Mouse (Mus musculus): ENCODE results near the gene Ubac2.

The Ubac2 gene

DNA sequence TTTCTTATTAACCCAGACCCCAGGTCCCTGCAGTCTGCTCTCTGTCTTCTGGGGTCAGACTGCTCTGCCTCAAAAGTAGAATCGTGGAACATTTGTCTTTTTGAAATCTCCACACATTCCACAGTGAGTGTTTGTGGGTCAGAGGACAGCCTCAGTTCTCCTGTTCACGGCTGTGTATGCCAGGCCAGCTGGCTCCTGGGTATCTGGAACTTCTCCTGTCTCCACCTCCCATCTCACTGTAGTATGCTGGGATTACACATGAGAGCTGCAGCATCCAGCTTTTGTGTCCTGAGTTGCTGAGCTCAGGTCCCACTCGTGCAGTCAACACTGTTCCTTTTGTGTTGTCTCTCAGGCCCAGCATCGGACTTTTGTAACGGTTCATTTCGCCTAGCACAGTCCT, 46.5 kb downstream of the Ubac2 start:
- DNase-seq (ENCODE audit: low spot score in 2 of 2): peak in 1 of 2 experiments; percentile 7

DNA sequence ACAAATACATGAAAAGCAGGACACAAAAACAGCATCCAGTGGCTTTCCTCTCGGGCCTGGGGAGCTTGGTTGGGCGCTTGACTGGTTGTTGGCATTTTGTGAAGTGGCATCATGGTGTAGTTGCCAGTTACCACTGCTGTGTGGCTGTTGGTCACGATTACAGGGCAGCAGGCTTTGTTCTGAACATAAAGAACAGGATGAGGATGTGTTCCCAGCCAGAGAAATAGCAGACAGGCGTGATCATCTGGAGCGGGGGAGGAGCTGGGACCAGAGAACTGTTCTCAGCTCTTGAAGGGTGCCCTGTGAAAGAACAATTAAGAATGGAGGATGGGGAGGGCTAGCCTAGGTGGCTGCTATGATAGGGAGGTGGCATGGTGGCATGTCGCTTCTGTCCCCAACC, 48.5 kb downstream of the Ubac2 start:
- DNase-seq (ENCODE audit: low spot score in 2 of 2): peak in 1 of 2 experiments; percentile 8

DNA sequence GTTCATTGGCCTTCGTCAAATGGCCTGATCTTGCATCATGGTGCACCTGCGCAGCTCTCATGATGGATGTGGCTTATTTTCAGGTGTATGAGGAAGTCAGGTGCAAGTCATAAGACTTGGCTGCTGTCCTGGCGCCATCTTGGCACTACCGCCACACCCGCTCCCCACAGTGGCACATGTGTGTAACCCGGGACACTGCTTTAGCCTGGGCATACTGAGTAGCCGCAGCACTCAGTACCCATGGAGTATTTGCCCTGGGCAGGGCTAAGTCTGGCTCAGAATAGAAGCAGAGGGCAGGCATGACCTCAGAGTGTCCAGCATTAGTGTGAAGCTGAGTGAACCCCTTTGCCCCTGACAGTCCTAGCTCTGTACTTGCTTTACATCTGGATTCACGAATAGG, 49.0 kb downstream of the Ubac2 start:
- peak in 1 of 2 experiments; percentile 9 for DNase-seq (ENCODE audit: low spot score in 2 of 2)

DNA sequence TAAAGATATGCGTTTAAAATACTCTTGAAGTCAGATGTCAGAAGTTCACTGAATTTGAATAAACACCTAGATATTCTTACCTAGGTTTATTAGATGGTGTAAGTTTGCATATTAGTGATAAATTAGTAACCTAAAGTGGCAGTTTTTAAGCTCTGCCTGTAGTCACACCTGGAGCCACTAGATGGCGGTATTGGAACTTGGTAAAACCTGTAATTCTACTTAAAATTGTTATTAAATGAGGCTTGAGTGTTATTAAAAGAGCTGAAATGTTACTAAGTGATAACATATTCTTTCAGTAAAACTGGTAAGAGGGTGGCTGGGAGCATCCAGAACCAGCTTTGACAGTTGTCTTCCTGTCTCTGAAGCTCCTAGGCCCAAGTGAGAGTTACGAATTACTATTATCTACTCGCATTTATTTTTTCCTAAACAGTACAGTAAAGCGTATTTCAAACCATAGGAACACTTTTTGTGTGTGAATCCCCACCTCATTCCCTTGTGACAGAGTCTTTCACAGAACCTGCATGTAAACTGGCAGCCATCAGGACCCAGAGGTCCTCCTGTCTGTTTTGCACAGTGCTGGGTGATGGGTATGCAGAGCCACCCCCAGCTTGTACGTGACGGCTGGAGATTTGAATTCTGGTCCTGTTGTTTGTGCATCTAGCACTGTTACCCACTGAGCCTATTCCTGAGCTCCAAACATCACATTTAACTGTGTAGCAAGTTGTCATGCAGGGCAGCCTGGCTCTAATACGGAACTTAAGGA, 50.1 kb downstream of the Ubac2 start:
- peak; percentile 54 to 82 for DNase-seq (ENCODE audit: low spot score in 2 of 2)

DNA sequence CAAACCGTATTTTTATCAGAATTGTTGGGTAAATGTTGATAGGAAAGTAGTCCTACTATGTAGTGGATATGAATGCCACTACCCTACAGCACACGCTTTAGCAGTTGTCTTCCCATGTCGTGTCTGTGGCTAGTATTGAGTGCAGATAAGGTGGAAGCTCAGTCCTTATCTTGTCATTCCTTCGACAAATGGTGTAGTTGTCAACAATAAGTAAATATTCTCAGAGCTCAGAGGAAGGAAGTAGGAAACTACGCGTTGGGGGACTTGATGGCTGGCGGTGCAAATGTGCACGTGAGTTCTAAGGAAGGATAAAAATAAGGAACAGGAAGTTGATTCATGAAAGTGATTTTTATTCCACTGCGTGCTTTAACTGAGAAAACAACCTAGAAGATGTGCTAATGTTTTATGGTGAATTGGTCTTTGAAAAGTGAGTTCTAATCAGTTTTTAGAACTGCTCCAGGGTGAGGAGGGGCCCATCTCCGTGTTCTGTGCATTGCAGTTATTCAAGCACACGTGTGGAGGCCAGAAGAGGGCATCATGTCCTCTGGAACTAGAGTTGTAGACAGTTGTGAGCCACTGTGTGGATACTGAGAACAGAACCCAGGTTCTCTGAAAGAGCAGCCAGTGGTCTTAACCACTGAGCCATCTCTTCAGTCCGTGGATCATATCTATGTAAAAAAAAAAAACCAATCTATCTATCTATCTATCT, 51.0 kb downstream of the Ubac2 start:
- peak in 1 of 2 experiments; percentile 16 for DNase-seq (ENCODE audit: low spot score in 2 of 2)

DNA sequence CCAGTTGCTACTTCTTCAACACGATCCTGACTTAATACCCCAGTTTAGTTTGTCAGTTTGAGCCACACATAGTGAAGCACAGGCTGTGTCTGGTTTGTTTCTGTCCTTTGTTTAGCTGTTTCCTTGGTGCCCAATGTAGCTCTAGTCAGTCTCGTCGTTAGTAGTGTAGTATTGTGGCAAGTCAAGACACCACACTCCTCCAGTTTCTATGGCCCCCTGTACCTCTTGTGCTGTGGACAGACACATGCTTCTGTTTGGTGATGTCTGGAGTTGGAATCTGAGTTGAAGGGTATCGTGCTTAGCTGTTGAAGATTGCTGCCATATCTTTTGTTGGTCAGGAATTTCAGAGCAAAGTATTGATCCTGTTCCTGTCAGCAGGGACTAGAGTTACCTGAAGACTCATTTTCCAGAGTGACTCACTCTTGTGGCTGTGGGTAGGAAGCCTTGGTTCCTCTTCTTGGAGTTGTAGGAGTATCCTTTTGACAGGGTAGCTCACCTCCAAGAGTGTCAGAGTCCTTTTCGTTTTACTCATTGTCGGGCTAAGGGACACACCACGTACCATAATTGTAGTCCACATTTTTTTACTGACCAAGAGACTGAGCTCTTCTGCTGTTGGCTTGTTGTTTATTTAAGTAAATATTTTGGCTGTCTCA, 52.4 kb downstream of the Ubac2 start:
- peak in 1 of 2 experiments; percentile 10 for DNase-seq (ENCODE audit: low spot score in 2 of 2)

DNA sequence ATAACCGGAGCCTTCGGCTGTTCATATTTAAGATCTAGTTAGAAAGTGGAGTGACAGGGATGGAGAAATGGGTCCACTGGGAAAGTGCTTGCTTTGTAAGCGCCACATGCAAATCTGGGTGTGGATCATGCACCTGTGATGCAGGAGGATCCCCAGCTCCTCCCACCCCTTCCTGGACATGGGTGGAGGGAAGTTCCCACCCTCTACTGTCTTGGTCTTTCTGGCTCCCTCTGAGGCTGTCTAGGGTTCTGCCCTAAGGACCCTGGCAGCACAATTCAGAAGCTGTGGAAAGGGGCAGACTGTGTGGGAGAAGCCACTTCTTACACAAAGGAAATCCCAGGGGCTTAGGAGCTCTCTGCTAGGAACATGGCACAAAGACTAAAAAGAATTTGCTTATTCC, 53.2 kb downstream of the Ubac2 start:
- peak in 1 of 2 experiments; percentile 37 for DNase-seq (ENCODE audit: low spot score in 2 of 2)

DNA sequence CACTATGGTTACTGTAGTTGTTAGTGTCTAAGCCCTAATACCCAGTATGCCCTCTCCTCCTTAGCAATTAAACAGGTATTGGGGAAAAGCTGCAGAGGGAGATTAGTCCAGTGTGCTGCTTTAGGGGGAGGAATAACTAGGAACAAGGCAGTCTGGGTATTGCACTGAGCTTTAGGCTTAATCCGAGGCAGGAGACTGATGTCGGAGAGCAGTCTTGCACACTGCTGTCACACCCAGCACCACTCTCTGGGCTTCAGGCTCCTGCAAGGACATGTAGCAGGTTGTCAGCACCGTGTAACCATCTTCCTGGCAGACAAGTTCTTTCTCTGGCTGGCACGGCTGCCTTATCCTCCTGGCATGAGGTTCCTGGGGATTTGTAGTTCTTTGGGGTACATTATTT, 53.8 kb downstream of the Ubac2 start:
- peak in 1 of 2 experiments; percentile 12 for DNase-seq (ENCODE audit: low spot score in 2 of 2)

DNA sequence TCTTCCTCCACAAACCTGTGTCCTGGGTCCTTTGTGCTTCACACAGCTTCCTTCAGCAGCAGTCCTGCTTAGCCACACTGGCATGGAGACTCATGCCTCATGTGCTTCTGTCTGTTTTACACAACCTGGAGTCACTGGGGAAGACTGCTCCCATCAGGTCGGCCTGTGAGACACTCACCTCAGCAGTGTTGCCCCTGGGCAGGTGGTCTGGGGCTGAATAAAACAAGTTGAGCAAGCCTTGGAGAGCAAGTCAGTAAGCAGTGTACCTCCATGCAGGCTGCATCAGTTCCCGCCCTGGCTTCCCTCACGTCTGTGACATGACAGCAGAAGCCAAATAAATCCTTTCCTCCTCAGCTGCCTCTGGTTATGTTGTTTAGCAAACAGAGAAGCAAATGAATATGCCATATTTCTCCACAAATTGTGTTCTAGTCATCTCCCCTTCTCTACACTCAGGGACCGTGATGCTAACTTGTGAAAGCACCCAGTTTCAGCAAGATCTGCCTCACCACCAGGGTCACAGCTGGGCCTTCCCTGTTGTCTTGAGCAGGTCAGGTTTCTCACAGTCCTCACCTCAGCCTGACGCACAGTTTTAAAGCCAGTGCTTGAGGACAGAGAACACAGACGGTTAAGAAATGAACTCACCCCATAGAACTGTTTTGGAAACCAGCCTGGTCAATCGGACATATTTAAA, 55.6 kb downstream of the Ubac2 start:
- DNase-seq (ENCODE audit: low spot score in 2 of 2): peak in 1 of 2 experiments; percentile 12

DNA sequence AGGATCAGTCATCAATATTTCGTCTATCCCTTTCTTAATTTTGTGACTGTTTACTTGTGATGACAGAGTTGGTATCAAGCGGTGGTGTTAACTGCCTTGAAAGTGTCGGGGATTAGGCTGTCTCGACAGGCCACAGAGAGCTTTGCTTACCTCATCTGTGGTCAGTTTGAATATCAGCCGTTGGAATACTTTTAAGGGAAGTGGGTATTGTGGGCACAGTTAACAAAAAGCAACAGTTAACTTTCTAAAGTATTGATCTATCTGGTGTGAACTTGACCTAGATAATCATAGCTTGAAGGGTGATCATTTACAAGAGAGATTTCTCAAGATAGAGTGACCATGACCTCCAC, 56.2 kb downstream of the Ubac2 start:
- DNase-seq (ENCODE audit: low spot score in 2 of 2): no peak

DNA sequence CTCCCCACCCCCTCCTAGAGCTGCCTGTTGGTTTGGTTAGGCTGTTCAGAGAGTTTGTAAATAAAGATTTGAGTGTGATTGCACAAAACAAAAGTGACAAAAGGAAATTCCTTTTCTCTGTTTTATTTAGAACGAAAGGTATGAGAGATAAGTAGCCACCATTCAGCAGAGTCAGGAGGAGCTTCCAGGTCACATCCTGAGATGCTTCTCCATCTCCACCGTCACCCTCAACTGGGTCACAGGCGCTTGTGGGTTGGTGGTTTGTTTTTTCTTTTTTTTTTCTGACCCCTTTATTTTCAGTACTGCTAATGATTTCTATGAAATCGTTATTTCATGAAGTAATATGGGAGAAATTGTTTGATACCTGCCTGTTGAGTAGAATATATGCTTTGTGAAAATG, 57.9 kb downstream of the Ubac2 start:
- peak in 1 of 2 experiments; percentile 7 for DNase-seq (ENCODE audit: low spot score in 2 of 2)

DNA sequence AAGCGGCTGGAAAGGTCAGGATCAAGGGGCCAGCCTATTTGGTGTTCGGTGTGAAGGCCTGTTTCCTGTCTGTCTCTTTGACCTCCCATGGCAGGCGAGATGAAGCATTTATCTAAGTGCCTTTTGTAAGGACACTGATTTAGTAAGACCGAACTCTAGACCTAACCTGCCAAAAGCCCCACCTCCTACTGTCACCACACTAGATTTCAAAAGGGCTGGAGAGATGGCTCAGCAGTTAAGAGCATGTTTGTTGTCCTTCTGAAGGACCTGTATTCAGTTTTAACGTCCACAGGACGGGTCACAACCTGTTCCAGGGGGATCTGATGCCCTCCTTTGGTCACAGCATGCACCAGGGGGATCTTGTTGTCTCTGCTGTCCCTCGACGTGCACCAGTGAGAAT, 58.4 kb downstream of the Ubac2 start:
- peak in 1 of 2 experiments; percentile 11 for DNase-seq (ENCODE audit: low spot score in 2 of 2)

DNA sequence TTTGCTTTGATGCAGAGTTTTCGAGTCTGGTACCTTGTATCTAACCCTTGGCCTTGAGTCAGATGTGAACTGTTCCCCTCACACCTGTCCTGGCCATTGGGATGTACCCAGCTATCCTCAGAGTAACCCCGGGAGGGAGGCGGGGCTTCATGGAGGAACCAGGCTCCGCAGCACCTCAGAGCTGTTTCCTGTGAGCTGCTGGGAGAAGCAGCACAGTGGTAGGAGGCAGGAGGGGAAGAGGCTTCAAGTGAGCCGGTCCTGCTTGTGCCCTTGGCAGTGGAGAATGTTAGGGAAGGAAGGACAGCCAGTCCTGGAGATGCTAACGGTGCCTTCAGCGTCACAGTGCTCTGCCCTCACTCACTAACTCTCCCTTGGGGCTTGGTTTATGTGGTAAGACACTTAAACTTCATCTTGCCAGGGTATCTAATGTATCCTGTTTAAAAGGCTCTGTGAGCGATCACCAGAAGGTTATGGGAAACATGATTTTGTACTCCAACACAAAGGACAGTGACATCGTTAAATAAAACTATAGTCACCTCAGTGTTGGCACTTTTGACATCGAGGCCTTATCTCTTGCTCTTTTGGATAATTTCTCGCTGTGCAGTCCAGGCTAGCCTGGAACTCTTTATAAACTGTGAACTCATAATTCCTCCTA, 59.3 kb downstream of the Ubac2 start:
- DNase-seq (ENCODE audit: low spot score in 2 of 2): peak in 1 of 2 experiments; percentile 44

DNA sequence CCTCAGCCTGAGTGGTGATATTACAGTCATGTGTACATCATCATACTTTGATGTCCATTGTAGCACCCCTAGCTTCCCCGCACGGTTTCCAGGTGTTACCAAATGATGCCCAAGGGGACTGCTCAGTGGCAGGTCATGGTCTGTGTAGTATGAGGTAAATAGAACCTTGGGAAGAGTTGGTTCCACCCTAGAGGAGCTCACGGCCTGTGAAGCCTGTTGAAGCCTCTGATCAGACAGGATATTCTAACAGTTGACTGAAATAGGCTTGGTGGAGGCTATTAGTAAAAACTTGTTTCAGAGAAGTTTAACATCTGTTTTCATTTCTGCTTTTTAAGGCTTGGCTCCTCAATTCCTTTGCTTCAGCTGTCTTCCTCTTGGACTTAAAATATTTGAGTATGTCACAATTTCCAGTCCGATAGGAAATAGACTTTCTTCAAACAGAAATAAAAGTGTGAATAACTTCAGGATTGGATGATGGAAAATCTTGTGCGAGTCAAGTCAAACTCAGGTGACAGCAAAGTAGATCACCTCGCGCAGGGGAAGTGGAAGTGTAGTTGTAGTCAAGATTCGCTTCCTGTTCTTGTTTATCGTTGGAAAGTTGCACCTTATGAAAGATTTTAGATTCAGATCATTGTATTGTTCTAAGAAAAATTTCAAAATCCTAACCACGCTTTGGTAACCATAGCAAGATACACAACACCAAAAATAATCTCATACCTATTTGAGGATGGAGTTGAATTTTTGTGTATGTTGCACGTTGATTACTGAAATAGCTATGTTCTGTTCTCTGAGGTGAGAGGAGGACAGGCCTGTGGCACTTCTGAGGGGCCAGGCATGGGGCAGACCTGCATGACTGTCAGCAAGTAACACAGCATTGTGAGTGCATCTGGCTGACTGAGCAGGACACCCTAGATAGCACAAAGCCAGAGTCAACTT, 60.1 kb downstream of the Ubac2 start:
- peak in 1 of 2 experiments; percentile 58 for DNase-seq (ENCODE audit: low spot score in 2 of 2)

DNA sequence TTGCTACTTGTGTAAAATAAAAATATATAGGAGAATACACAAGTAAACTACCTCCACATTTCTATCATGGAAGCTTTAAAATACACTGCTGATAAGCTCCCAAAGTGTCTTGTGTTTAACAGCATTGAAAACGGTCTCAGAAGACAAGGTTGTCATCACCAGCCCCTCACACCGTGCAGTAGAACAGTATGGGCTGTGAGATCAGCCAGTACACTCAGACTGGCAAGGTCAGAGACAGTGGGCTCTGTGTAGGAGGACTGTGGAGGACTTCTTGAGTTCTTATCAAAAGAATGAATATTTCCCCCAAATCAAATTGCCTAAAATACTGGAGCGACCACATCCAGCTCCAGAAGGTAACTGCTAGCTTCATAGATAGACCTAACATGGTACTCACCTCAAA, 61.2 kb downstream of the Ubac2 start:
- peak in 1 of 2 experiments; percentile 7 for DNase-seq (ENCODE audit: low spot score in 2 of 2)

DNA sequence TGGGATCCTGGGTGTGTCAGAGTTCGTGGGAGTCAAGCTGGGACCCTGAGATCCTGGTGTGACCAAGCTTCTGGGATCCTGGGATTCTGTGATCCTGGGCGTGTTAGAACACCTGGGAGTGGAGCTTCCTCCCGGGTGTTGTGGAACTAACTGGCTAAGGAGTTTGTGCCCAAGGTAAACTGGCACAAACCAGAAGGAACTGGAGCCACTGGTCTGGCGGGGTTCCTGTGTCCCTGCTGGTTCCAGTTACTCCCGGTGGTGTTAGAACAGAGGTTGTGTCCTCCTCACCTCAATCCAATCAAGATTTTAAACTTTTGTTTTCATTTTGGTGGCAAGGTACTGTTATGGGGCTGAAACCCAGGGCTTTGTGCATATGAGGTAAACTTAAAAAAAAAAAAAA, 67.7 kb downstream of the Ubac2 start:
- peak in 1 of 2 experiments; percentile 6 for DNase-seq (ENCODE audit: low spot score in 2 of 2)

DNA sequence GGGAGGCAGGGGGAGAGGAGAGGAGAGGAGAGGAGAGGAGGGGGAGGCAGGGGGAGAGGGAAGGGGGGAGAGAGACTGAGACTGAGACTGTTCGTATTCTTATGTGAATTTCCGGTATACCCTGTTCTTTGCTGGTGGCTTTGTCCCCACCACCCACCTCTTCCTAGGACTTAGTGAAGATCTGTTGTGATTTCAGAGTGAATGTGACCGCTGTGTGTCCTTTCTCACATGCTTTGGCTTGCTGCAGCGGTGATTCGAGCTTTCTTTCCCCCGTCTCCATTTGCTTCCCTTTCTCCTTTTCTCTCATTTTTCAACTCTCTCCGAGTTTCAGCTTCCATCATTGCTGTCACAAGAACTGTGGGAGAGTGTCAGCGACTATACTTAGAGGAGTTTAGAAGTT, 68.3 kb downstream of the Ubac2 start:
- peak in 1 of 2 experiments; percentile 7 for DNase-seq (ENCODE audit: low spot score in 2 of 2)

DNA sequence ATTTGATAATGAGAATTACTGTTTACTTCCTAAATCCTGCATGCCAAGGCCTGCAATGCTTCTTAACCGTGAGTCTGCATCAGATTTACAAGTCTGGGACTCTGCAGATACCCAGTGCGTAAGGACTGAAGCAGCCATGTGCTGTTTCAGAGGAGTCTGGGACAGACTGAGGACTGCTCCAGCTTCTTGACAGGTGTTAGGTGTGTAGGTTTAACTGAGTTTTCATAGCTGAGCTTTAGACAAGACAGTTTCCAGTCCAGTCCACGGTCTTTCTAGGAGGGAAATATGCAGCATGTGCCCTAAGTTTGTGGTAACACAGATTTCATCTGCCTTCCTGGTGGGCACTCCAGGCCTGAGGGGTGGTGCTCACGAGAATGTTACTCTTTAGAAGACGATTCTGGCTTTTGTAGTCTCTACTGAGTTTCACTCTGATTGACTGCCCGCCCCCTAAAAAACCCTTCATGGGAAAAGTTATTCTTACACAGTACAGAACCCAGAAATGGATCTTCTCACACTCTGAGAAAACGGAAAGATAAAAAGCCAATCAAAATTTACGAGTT, 68.9 kb downstream of the Ubac2 start:
- peak in 1 of 2 experiments; percentile 6 for DNase-seq (ENCODE audit: low spot score in 2 of 2)

DNA sequence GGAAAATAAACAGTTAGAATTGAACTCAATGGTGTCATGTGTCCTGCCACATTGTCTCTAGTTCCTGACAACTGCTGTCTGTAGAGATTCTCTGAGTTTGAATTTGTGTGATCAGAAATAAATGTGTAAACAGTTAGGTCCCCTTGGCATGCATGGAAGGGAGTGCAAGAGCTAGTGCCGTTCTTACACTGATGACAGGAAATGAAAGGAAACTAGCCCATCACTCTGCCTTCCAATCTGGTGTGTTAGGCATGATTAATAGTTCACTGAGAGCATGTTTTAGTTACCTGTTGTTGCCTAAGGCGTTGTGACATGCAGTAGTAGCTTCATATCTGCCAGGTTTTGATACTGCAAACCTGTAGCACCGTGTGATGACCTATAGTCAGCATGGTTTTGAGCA, 69.5 kb downstream of the Ubac2 start:
- no peak for DNase-seq (ENCODE audit: low spot score in 2 of 2)

DNA sequence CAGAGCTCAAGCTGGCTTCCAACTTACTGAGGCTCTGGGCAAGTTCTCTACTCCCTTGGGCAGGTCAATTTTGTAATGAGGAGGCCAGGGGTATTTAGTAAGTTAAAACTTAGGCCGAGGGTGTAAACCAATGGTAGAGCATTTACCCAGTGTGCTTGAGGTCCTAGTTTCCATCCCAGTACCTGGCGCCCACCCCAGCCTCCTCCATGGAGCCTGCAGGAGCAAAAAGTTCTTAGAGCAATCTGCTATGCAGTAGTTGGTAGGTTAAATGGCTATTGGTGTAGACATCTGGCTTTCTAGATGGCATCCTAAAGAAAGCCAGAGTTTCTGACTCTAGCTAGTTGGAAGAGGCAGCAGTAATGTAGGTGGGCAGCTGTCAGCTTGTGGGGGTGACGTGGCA, 71.0 kb downstream of the Ubac2 start:
- DNase-seq (ENCODE audit: low spot score in 2 of 2): peak in 1 of 2 experiments; percentile 5

All from spleen, postnatal 10 days (tissue).